Mouse (Mus musculus) myocyte (in vitro differentiated cells): ENCODE data around the gene Fam49a.

Experiments
- E2F4 ChIP-seq: IDR thresholded peaks from one replicate; pipeline ENCODE4 v1.6.1; 2011; ENCODE audit warnings: mild to moderate bottlenecking, control low read depth, moderate library complexity; ENCODE audit not compliant: insufficient read depth
- MAX ChIP-seq: IDR thresholded peaks from one replicate; pipeline ENCODE4 v1.6.1; 2011; ENCODE audit warnings: low read depth, mild to moderate bottlenecking, control low read depth
- POLR2A ChIP-seq: IDR thresholded peaks from one replicate; pipeline ENCODE4 v1.6.1; 2011; ENCODE audit warnings: low read depth, mild to moderate bottlenecking, control low read depth, moderate library complexity; ENCODE audit not compliant: insufficient read length
- POLR2AphosphoS2 ChIP-seq: IDR thresholded peaks from one replicate; pipeline ENCODE4 v1.6.1; 2011; ENCODE audit warnings: low read depth, control low read depth; ENCODE audit not compliant: insufficient read length
- TCF12 ChIP-seq: IDR thresholded peaks from one replicate; pipeline ENCODE4 v1.6.1; 2011; ENCODE audit warnings: mild to moderate bottlenecking, control low read depth; ENCODE audit not compliant: poor library complexity, insufficient read depth, severe bottlenecking
- USF1 ChIP-seq: IDR thresholded peaks from one replicate; pipeline ENCODE4 v1.6.1; 2011; ENCODE audit warnings: low read depth, mild to moderate bottlenecking, control low read depth, moderate library complexity

DNA sequence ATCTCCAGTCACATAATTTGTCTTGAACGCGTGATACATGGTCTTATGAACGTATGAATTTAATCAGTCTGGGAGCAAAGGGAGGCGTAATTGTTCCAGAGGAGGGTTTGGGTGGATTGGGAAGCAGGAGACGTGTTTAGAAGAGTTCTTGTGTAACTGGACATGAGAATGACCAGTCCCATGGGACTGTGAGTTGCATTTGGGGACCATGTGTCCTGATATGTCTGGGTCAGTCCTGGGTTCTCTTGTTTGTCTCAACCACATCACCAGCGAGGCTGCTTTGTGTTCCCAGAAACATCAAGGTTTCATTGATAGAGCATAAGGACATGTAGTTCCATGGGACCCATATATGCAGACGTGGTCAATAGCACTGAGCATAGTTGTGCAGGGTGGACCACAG lies 36.5 kb downstream of the Fam49a start:
- TF ChIP-seq E2F4 (no peak), POLR2A (no peak), USF1 (no peak), TCF12 (no peak), MAX (no peak), POLR2AphosphoS2 (no peak)
